Mouse (Mus musculus): Measurements from ENCODE around the gene Ccdc9b. TPM values are rescaled to one million over a fixed set of nuclear protein-coding genes. Genes with fewer than 3 reads are reported as not detected.
A peak's percentile ranks its signal among the peaks of the same experiment; 100 is the strongest.

Gene Ccdc9b
- polyA plus RNA-seq, 1 experiment from 2014 or later, result 3.4 TPM

DNA sequence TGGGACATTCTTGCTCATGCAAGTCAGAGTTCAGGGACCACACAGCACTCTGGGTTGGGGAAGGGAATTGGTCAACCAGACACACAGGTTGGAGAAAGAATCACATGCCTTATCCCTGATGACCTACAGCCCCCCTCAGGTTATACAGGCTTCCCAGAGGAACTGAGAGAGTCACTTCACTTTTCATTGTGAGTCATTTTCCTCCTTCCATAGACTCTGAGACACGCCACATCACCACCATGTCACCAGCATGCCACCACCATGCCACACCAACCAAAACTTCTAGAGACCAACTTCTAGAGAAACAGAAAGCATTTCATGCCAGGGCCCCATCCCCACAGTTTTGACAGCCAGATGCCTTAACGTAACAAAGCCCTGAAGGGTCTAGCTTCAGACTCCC is 35.6 kb downstream of the Ccdc9b start:
- no peak overlapping the region for H3K4me3 ChIP-seq
- H3K4me1 ChIP-seq, result peaks cover 30% of the 10 kb centered on the region
- ATAC-seq (ENCODE audit: insufficient number of reproducible peaks, low FRiP score, low TSS enrichment, low read depth), result no peak
- peaks cover 27% of the 10 kb centered on the region for H3K27me3 ChIP-seq
- no peak overlapping the region for H3K27ac ChIP-seq
- WGBS, result 87% methylated on average over 2 of the region's 2 CpGs
- no peaks in the 10 kb centered on the region for H3K36me3 ChIP-seq
- H3K9ac ChIP-seq, result no peak overlapping the region
- no peaks in the 10 kb centered on the region for H3K9me3 ChIP-seq
- H3K4me2 ChIP-seq, result no peak overlapping the region

DNA sequence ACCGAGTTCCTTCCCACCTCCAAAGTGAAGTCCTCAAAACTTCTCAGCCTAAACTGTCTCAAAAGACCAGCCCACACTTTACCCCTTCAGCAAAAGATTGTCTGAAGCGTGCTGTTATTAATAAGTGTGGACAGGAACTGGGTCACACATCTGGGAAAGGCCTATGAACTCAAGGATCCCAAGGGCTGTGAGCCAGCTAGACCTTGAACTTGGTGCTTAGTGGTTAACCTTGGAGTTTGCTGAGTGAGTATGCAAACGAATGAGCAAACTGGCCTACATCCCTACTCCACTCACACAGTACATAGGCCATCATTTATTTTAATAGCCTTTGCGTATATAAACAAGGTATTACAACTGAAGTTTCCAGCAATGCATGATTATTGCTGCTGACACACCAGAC is 37.0 kb downstream of the Ccdc9b start:
- Histone ChIP-seq H3K9me3 (no peaks in the 10 kb centered on the region), H3K4me1 (peaks cover 27% of the 10 kb centered on the region), H3K36me3 (no peaks in the 10 kb centered on the region), H3K27me3 (peaks cover 30% of the 10 kb centered on the region), H3K9ac (no peak overlapping the region), H3K27ac (no peak overlapping the region), H3K4me3 (no peak overlapping the region), H3K4me2 (no peak overlapping the region)
- 72% methylated on average over 4 of the region's 4 CpGs for WGBS
- ATAC-seq (ENCODE audit: insufficient number of reproducible peaks, low FRiP score, low TSS enrichment, low read depth), result no peak

DNA sequence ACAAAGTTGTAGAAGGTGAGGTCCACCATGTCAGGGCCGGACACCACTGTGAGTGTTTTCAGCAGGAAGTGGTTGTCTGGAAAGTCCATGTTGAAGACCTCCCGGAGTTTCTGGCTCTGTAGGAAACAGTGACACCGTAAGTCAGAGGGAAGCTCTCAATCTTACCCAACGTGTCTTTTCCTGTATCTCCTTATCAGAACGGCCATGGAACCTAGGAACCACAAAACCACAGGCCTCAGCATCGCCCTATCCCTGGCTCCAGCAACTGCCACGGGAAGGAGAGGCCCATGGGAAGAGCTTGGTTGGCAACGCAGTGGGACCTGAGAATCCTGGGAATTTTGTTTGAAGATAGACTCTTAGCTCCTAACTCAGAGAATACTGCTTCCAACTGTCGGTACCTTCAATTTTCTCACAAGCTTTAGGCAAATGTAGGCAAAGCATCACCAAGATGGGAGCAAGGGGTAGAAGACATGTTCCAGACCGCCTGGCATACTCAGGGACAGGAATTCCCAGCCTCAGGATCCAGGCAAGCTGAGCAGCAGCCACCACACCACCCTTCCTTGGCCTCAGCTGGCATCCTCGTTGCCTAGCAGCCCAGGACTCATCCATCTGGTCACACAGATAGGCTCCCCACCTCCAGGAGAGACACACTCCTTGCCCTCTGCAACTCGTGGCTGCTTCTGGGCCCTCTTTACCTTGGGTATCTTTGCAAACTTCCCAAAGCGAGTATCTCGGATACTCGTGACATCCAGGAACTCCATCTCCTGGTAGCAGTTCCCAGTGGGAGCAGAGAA is 38.6 kb downstream of the Ccdc9b start:
- peaks cover 30% of the 10 kb centered on the region for H3K27me3 ChIP-seq
- no peak for ATAC-seq (ENCODE audit: insufficient number of reproducible peaks, low FRiP score, low TSS enrichment, low read depth)
- no peak overlapping the region for H3K27ac ChIP-seq
- H3K4me1 ChIP-seq, result peaks cover 12% of the 10 kb centered on the region
- no peak overlapping the region for H3K9ac ChIP-seq
- no peak overlapping the region for H3K4me2 ChIP-seq
- no peak overlapping the region for H3K4me3 ChIP-seq
- H3K36me3 ChIP-seq, result no peaks in the 10 kb centered on the region
- H3K9me3 ChIP-seq, result no peaks in the 10 kb centered on the region
- 79% methylated on average over 15 of the region's 15 CpGs for WGBS

DNA sequence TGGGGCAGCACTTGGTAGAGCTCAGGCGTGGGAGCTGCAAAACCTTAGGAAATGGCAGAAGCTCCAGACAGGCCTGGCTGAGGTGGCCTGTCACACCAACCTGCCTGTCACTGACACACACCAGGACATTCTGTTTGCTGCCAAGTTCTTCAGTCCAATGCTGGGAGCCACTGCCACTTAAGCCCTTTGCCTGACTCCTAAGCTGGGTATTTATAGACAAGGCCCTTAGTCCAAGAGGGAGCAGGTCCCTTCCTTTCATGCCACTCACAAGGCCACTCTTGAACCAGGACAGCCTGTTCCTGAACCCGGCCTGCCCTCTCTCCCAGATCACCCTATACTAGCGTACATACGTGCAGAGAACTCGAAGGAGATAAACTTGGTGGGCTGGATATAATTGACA is 45.8 kb downstream of the Ccdc9b start:
- Histone ChIP-seq H3K36me3 (no peaks in the 10 kb centered on the region), H3K9ac (no peak overlapping the region), H3K27me3 (peaks cover 33% of the 10 kb centered on the region), H3K4me3 (no peak overlapping the region), H3K4me2 (no peak overlapping the region), H3K9me3 (no peaks in the 10 kb centered on the region), H3K4me1 (peaks cover under 1% of the 10 kb centered on the region; the same call in 1 of the 2 replicates), H3K27ac (no peak overlapping the region)
- 86% methylated on average over 5 of the region's 5 CpGs for WGBS
- ATAC-seq (ENCODE audit: insufficient number of reproducible peaks, low FRiP score, low TSS enrichment, low read depth), result no peak

DNA sequence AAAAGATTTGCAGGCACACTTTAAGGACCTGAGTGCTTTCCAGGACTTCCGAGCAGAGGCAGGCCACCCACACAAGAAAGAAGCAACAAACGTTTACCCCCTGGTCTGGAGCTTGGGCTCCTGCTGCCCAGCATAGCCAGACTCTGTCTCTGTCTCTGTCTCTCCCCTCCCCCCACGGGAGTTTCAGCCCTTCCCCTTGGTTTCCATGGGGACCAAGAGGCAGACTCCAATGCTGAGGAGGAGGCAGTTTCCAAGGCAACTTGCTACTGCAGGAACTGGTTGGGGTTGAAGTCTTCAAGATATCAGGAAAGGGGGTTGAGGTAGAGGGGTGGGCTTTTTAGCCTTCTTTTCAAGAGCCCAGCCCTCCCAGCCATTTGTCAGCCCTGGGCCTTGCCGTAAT is 48.2 kb downstream of the Ccdc9b start:
- 51% methylated on average over 4 of the region's 4 CpGs for WGBS
- no peak overlapping the region for H3K4me2 ChIP-seq
- no peak overlapping the region for H3K4me3 ChIP-seq
- H3K9me3 ChIP-seq, result no peaks in the 10 kb centered on the region
- H3K4me1 ChIP-seq, result peaks cover 13% of the 10 kb centered on the region
- no peak overlapping the region for H3K27ac ChIP-seq
- no peak overlapping the region for H3K9ac ChIP-seq
- no peak for ATAC-seq (ENCODE audit: insufficient number of reproducible peaks, low FRiP score, low TSS enrichment, low read depth)
- H3K36me3 ChIP-seq, result no peaks in the 10 kb centered on the region
- peaks cover 53% of the 10 kb centered on the region for H3K27me3 ChIP-seq

DNA sequence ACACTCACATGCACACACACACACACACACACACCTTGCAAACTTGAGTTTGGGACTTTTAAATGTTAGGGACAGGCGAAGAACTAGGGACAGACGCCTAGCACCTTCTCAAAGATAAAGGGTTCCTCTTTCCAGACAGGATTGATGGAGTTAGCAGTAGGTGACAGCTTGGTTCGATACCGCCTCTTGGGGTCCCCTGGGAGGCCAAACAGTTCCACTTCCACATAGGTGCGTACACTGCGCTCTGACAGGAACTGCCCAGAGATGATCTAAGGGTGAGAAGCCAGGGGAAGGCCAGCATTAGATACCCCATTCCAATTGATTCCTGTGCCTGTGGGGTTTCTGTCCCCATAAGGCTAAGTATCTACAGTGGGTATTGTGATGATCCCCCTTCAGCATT is 48.8 kb downstream of the Ccdc9b start:
- Histone ChIP-seq H3K27me3 (peaks cover 59% of the 10 kb centered on the region), H3K4me3 (no peak overlapping the region), H3K4me1 (peaks cover 13% of the 10 kb centered on the region), H3K36me3 (no peaks in the 10 kb centered on the region), H3K9me3 (no peaks in the 10 kb centered on the region), H3K27ac (no peak overlapping the region), H3K4me2 (no peak overlapping the region), H3K9ac (no peak overlapping the region)
- WGBS, result 89% methylated on average over 6 of the region's 6 CpGs
- ATAC-seq (ENCODE audit: insufficient number of reproducible peaks, low FRiP score, low TSS enrichment, low read depth), result no peak

DNA sequence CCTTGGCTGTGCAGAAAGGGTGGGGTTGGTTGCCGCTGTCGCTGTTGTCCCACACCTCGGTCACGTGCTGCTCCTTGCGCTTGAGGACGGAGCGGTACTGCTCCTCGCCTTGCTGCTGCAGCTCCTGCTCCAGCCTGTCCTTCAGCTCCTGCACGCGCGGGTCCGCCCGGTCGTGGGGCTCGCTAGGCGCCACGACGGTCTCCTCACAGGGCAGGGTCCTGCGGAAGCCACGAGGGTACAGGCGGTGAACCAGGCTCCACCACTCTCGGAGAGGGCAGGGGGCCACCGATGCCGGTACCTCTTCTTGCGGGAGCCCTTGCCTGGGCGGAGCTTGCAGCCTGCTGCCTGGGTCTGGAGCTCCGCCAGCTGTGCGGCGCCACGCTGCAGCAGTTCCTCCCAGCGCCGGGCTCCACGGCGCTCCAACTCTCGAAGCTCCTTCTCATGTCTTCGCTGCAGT is 51.4 kb downstream of the Ccdc9b start:
- 1% methylated on average over 36 of the region's 36 CpGs for WGBS
- peak; percentile 20; the same call in 1 of the 2 replicates for ATAC-seq (ENCODE audit: insufficient number of reproducible peaks, low FRiP score, low TSS enrichment, low read depth)
- no peak overlapping the region for H3K27ac ChIP-seq

DNA sequence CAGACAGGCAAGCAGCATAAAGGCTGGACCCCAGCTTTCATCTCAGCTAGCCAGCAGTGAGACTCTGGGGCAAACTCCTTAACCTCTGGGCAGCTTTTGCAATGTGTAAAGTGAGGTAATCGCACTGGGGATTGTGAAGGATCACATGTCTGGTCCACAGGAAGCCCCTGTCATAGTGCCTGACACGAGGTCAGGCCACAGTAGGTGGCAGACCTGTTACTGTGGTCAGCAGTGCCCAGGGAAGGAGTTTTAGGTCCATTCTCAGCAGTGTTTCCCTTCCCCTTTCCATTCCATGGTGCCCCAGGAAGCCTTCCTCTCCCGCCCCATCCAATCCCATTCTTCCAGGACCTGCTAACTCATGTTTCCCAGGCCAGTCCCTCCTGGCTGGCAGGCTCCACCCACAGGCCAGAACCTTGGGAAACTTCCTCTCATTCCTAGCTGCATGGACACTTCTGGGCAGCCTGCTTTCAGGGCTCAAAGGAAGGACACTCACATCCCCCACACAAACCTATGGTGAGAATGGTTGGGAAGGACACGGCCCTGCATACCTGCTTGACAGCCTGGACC is 52.7 kb downstream of the Ccdc9b start:
- WGBS, result 44% methylated on average over 4 of the region's 4 CpGs
- H3K4me1 ChIP-seq, result peaks cover 17% of the 10 kb centered on the region
- no peak for ATAC-seq (ENCODE audit: insufficient number of reproducible peaks, low FRiP score, low TSS enrichment, low read depth)
- H3K9ac ChIP-seq, result no peak overlapping the region
- no peaks in the 10 kb centered on the region for H3K36me3 ChIP-seq
- H3K27me3 ChIP-seq, result peaks cover 96% of the 10 kb centered on the region
- no peaks in the 10 kb centered on the region for H3K9me3 ChIP-seq
- no peak overlapping the region for H3K4me2 ChIP-seq
- no peak overlapping the region for H3K4me3 ChIP-seq
- H3K27ac ChIP-seq, result no peak overlapping the region

More for the DNA sequence above, 51.4 kb downstream of the Ccdc9b start:
- Histone ChIP-seq H3K9me3 (no peaks in the 10 kb centered on the region), H3K27me3 (peaks cover 82% of the 10 kb centered on the region), H3K9ac (peak overlapping the region; percentile 5; the same call in 1 of the 2 replicates), H3K4me1 (peaks cover 17% of the 10 kb centered on the region), H3K4me2 (peak overlapping the region; percentile 82), H3K36me3 (no peaks in the 10 kb centered on the region), H3K4me3 (peak overlapping the region; percentile 39)

DNA sequence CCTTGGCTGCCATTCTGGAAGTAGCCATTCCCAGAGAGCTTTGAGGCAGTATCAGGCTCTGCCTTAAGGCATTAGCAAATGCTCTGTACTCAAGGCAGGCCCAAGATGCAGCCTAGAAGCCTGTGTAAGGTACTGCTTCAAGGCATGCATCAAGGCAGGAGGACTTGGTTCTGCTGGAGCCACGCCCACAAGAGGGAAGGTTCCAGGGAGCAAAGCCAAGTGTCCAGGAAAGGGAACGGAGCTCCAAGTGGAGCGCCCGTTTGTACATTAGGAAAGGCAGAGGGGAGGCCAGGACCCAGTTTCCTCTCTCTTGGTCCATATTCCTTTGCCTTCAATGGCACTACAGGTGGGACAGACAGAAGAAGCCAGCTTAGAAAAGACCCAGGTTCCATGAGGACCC is 54.0 kb downstream of the Ccdc9b start:
- H3K9ac ChIP-seq, result no peak overlapping the region
- H3K9me3 ChIP-seq, result no peaks in the 10 kb centered on the region
- no peak overlapping the region for H3K4me2 ChIP-seq
- H3K4me3 ChIP-seq, result no peak overlapping the region
- no peak overlapping the region for H3K27ac ChIP-seq
- ATAC-seq (ENCODE audit: insufficient number of reproducible peaks, low FRiP score, low TSS enrichment, low read depth), result no peak
- H3K27me3 ChIP-seq, result peaks cover 98% of the 10 kb centered on the region
- peaks cover 27% of the 10 kb centered on the region for H3K4me1 ChIP-seq
- WGBS, result 73% methylated on average over 4 of the region's 4 CpGs
- no peaks in the 10 kb centered on the region for H3K36me3 ChIP-seq

DNA sequence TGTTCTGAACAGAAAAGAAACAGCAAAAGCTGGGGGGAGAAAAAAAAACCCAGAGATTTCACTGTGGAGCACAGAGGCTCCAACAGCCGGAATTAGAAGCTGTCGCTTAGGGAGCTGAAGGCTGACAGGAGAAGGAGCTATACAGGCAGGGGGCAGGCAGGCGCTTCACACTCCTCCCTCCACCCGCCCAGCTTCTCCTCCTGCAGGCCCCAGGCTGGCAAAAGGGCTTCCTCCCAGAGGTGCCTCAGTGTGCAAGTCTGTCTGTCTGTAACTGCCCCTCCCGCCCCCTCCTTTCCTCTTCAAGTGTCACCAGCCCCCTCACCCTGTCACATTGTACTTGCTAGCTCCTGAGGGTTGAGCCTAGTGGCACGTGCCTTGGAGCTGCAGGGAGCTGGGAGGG is 56.0 kb downstream of the Ccdc9b start:
- peaks cover 98% of the 10 kb centered on the region for H3K27me3 ChIP-seq
- no peaks in the 10 kb centered on the region for H3K9me3 ChIP-seq
- ATAC-seq (ENCODE audit: insufficient number of reproducible peaks, low FRiP score, low TSS enrichment, low read depth), result no peak
- H3K9ac ChIP-seq, result no peak overlapping the region
- WGBS, result 10% methylated on average over 6 of the region's 6 CpGs
- H3K27ac ChIP-seq, result no peak overlapping the region
- H3K4me1 ChIP-seq, result peaks cover 39% of the 10 kb centered on the region
- H3K36me3 ChIP-seq, result no peaks in the 10 kb centered on the region
- H3K4me2 ChIP-seq, result no peak overlapping the region
- no peak overlapping the region for H3K4me3 ChIP-seq

Data from limb, embryonic 15.5 days (tissue).